Mouse (Mus musculus) T-helper 1 cell (primary cell): ENCODE measurements around the gene Efemp1.

Experiments used
- in situ Hi-C: fragments of 300-600 bp; cut with MboI, MseI; formaldehyde crosslinking; loops from one replicate; pipeline ENCODE4 v1.15.1; 2025; ENCODE audit warnings: high pct_unique_total_duplicates

The Efemp1 gene

GRCm38 (mm10) chr11:28934449-28934848, 81.4 kb downstream of the Efemp1 start:
- in situ Hi-C loops = loop anchor here (10.0 kb wide), 1 partner anchor 1780 kb away; no protein-coding TSS in a partner anchor

GRCm38 (mm10) chr11:28939651-28940050, 86.6 kb downstream of the Efemp1 start:
- in situ Hi-C loops = loop anchor here (10.0 kb wide), 1 partner anchor 1775 kb away; no protein-coding TSS in a partner anchor

GRCm38 (mm10) chr11:28951586-28952210, 98.7 kb downstream of the Efemp1 start:
- in situ Hi-C loops = no loop called here

- in situ Hi-C loops = no loop called here
These were observed 101.8 kb downstream of the Efemp1 start for GRCm38 (mm10) chr11:28954673-28955304.

GRCm38 (mm10) chr11:28955305-28955701, 102.3 kb downstream of the Efemp1 start:
- in situ Hi-C loops = no loop called here

GRCm38 (mm10) chr11:28961381-28961780, 108.4 kb downstream of the Efemp1 start:
- in situ Hi-C loops = no loop called here
